In the genomic region with DNA sequence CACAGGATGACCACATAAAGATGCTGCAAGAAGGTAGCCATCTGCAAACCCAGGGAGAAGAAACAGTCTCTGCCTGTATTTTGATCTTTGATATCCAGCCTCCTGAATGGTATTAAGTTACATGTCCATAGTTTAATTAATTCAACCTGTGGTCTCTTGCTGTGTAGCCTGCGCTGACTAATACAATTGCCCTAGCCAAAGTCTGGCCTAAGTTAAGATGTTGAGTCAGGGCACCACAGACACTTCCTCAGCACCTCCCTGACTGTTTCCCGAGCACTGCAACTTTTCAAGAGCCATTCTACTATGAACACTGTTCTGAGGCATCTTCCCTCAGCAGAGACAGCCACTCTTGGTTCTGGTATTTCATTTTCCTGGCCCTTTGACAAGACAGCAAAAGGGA, we compare ENCODE assay signal across 25 mouse cellular contexts. TPM values are rescaled to one million over a fixed set of nuclear protein-coding genes. Genes with fewer than 3 reads are reported as not detected.
DNase-seq lines count a peak whose midpoint lies in the region; ATAC-seq lines count a peak whose summit lies in the region.
"Had no signal": no experiment of that assay in that cellular context is flagged by ENCODE, and none has a peak within 500 bp of the region (broad histone marks: within the 10 kb centered on the region; RNA-seq: fewer than 3 reads in every experiment).

No protein-coding gene starts in this region.

- H3K9me3 ChIP-seq in midbrain, embryonic 11.5 days (ENCODE audit: control insufficient read depth, low read length) = no peaks in the 10 kb centered on the region
- H3K9me3 ChIP-seq: embryonic facial prominence, embryonic 12.5 days; forebrain, embryonic 13.5 days; G1E; heart, embryonic 10.5 days; hindbrain, embryonic 13.5 days had no signal

- no peaks in the 10 kb centered on the region for H3K27me3 ChIP-seq in midbrain, embryonic 11.5 days (ENCODE audit: control insufficient read depth, insufficient read depth, low read length)
- H3K27me3 ChIP-seq: embryonic facial prominence, embryonic 12.5 days; forebrain, embryonic 13.5 days; hindbrain, embryonic 13.5 days had no signal

- peaks cover 4% of the 10 kb centered on the region; the same call in 1 of the 2 replicates for H3K36me3 ChIP-seq in midbrain, embryonic 11.5 days (ENCODE audit: control insufficient read depth, insufficient read depth, low read length)

- H3K4me3 ChIP-seq in midbrain, embryonic 11.5 days (ENCODE audit: low read depth, low read length) = no peak overlapping the region
- H3K4me3 ChIP-seq: embryonic facial prominence, embryonic 12.5 days; forebrain, embryonic 13.5 days; heart, embryonic 10.5 days; hindbrain, embryonic 13.5 days had no signal

- H3K9ac ChIP-seq in midbrain, embryonic 11.5 days (ENCODE audit: low read length) = no peak overlapping the region
- H3K9ac ChIP-seq: embryonic facial prominence, embryonic 12.5 days; forebrain, embryonic 13.5 days; hindbrain, embryonic 13.5 days had no signal

- H3K4me1 ChIP-seq in midbrain, embryonic 11.5 days (ENCODE audit: control insufficient read depth, insufficient read depth, low read length) = no peaks in the 10 kb centered on the region
- H3K4me1 ChIP-seq: embryonic facial prominence, embryonic 12.5 days; forebrain, embryonic 13.5 days; heart, embryonic 10.5 days; hindbrain, embryonic 13.5 days had no signal

- no peak overlapping the region for H3K4me2 ChIP-seq in midbrain, embryonic 11.5 days
- H3K4me2 ChIP-seq: embryonic facial prominence, embryonic 12.5 days; forebrain, embryonic 13.5 days; hindbrain, embryonic 13.5 days had no signal

- H3K27ac ChIP-seq in midbrain, embryonic 11.5 days (ENCODE audit: low read depth, low read length) = no peak overlapping the region
- H3K27ac ChIP-seq: embryonic facial prominence, embryonic 12.5 days; forebrain, embryonic 13.5 days; heart, embryonic 10.5 days; hindbrain, embryonic 13.5 days; hindbrain, postnatal 0 days had no signal

- peak; percentile 5 for DNase-seq in embryo, embryonic 11 days
- no peak for DNase-seq in embryo, embryonic 10 days (ENCODE audit: low spot score)
- DNase-seq in 416B (ENCODE audit: low read depth) = peak; percentile 64
- peak; percentile 78 for DNase-seq in fibroblast of lung, adult 2 months (ENCODE audit: low read depth)
- no peak for DNase-seq in midbrain, embryonic 11.5 days (ENCODE audit: low spot score, missing footprints)
- no peak for DNase-seq in liver
- DNase-seq: adrenal gland, postnatal 14 days; cerebellum, adult 11-12 months; cerebellum, adult 9-10 months; cerebellum, postnatal 25 days; gastrocnemius, postnatal 36 days; heart, adult 18-20 months; heart, postnatal 10 days; kidney, adult 18-20 months had no signal

- no peak for ATAC-seq in midbrain, embryonic 11.5 days (ENCODE audit: low FRiP score)
- ATAC-seq in megakaryocyte-erythroid progenitor cell, adult 5-6 weeks (replicated peaks; ENCODE audit: low FRiP score, low TSS enrichment, poor library complexity, severe bottlenecking) = no peak
- ATAC-seq: CD4-positive, CD25-positive, alpha-beta regulatory T cell, adult 4 months; forebrain, embryonic 13.5 days; hindbrain, postnatal 0 days had no signal

- WGBS in midbrain, embryonic 11.5 days = 84% methylated on average over 2 of the region's 2 CpGs

RNA-seq across cellular contexts. Expression of a gene that starts 12.3 kb away (rescaled TPM):
- 0.16 and 0.19 TPM in 2 replicates for polyA plus RNA-seq in midbrain, embryonic 11.5 days (2014; fragmentation: Nextera tagmentation; extraction: Ambion mirVana)
- 1.1 and 1.4 TPM in 2 replicates for total RNA-seq in megakaryocyte-erythroid progenitor cell, adult 5-6 weeks (2014; fragmentation: Nextera tagmentation)
- 0.70 TPM in 1 of 2 replicates, not detected in the other for total RNA-seq in megakaryocyte-erythroid progenitor cell, adult 5-6 weeks (2017)
- total RNA-seq: adrenal gland, postnatal 14 days; gastrocnemius, adult 8-10 months; gastrocnemius, postnatal 36 days; heart, postnatal 10 days; hindbrain, postnatal 0 days had no signal
- polyA plus RNA-seq: cortical plate, adult 2 months; G1E; hindbrain, postnatal 0 days had no signal

RNA-seq across cellular contexts. Expression of a gene that starts 33.1 kb away (rescaled TPM):
- 6.7 and 7.8 TPM in 2 replicates for polyA plus RNA-seq in midbrain, embryonic 11.5 days (2014; fragmentation: Nextera tagmentation; extraction: Ambion mirVana)
- total RNA-seq in megakaryocyte-erythroid progenitor cell, adult 5-6 weeks (2014; fragmentation: Nextera tagmentation) = 12.8 and 25.2 TPM in 2 replicates
- 11.9 TPM in 2 replicates for total RNA-seq in megakaryocyte-erythroid progenitor cell, adult 5-6 weeks (2017)

RNA-seq across cellular contexts. Expression of a gene that starts 43.2 kb away (rescaled TPM):
- polyA plus RNA-seq in midbrain, embryonic 11.5 days (2014; fragmentation: Nextera tagmentation; extraction: Ambion mirVana) = not detected in 2 replicates
- not detected in 2 replicates for total RNA-seq in megakaryocyte-erythroid progenitor cell, adult 5-6 weeks (2014; fragmentation: Nextera tagmentation)
- total RNA-seq in megakaryocyte-erythroid progenitor cell, adult 5-6 weeks (2017) = 0.23 TPM in 1 of 2 replicates, not detected in the other
- total RNA-seq: gastrocnemius, adult 8-10 months; gastrocnemius, postnatal 36 days; heart, postnatal 10 days; hindbrain, postnatal 0 days had no signal
- polyA plus RNA-seq: embryonic facial prominence, embryonic 12.5 days; G1E; heart, embryonic 10.5 days; heart, embryonic 14.5 days had no signal

Comparison
In these comparisons a context has a peak if more than half of its experiments do, and no peak if none do; other contexts are left out.
1. DNase-seq: peak in embryo, embryonic 11 days (single experiment), 416B (single experiment) and fibroblast of lung, adult 2 months (single experiment); none in embryo, embryonic 10 days (single experiment), midbrain, embryonic 11.5 days (single experiment) and liver (single experiment).